Comparison of ENCODE assay signal across 11 mouse cellular contexts in the genomic region with DNA sequence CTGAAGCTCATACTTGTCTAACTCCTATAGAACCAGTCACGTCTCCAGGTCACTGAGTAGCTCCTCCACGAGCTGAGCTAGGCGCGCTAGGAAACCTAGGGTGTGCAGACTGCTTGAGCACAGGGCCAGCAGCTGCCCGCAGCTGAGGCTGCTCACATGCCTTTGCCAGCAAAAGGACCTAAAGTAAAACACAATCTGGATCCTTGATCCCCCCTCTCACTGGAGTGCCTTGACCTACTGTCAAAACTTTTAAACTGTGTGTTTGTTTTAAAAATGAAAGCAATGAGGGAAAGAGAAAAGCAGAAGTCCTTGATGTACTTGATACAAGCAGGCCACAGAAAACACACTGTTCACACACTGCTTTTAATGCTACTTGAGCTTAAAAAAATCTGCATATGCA. TPM values are rescaled to one million over a fixed set of nuclear protein-coding genes. Genes with fewer than 3 reads are reported as not detected.
DNase-seq lines count a peak whose midpoint lies in the region; ATAC-seq and TF ChIP-seq lines count a peak whose summit lies in the region.
"Had no signal": no experiment of that assay in that cellular context is flagged by ENCODE, and none has a peak within 500 bp of the region (broad histone marks: within the 10 kb centered on the region; RNA-seq: fewer than 3 reads in every experiment).

No protein-coding gene starts in this region.

- no peak for TF ChIP-seq EP300 in liver, postnatal 0 days (IDR thresholded peaks at IDR 0.05; ENCODE audit: low read depth)

- no peaks in the 10 kb centered on the region for H3K36me3 ChIP-seq in liver, postnatal 0 days (replicated peaks; ENCODE audit: insufficient read depth, low read length)
- H3K36me3 ChIP-seq in liver, embryonic 11.5 days (ENCODE audit: control insufficient read depth, insufficient read depth, low read length), result no peaks in the 10 kb centered on the region

- no peaks in the 10 kb centered on the region for H3K27me3 ChIP-seq in liver, postnatal 0 days (ENCODE audit: insufficient read depth, low read length)
- no peaks in the 10 kb centered on the region for H3K27me3 ChIP-seq in liver, embryonic 11.5 days (replicated peaks; ENCODE audit: control insufficient read depth, insufficient read depth, low read length)
- H3K27me3 ChIP-seq: Patski had no signal

- H3K4me2 ChIP-seq in liver, postnatal 0 days (ENCODE audit: low read depth, low read length), result no peak overlapping the region
- no peak overlapping the region for H3K4me2 ChIP-seq in liver, embryonic 11.5 days
- H3K4me2 ChIP-seq: midbrain, embryonic 11.5 days had no signal

- H3K9me3 ChIP-seq in liver, postnatal 0 days (ENCODE audit: low read length), result no peaks in the 10 kb centered on the region
- H3K9me3 ChIP-seq in liver, embryonic 11.5 days (ENCODE audit: control insufficient read depth, low read length), result no peaks in the 10 kb centered on the region

- 64% methylated on average over 5 of the region's 5 CpGs for WGBS in liver, postnatal 0 days (ENCODE audit: insufficient replicate concordance)
- 91% methylated on average over 5 of the region's 5 CpGs for WGBS in liver, embryonic 11.5 days

- no peak overlapping the region for H3K4me3 ChIP-seq in liver, postnatal 0 days (ENCODE audit: low read depth, low read length)
- H3K4me3 ChIP-seq in liver, embryonic 11.5 days (ENCODE audit: low read depth, low read length), result no peak overlapping the region

- peak overlapping the region; percentile 1; the same call in 1 of the 2 replicates for H3K27ac ChIP-seq in liver, postnatal 0 days (ENCODE audit: low read depth)
- no peak overlapping the region for H3K27ac ChIP-seq in liver, embryonic 11.5 days (ENCODE audit: low read depth, low read length)

- DNase-seq in adrenal gland, adult 2 months, result peak; percentile 52
- DNase-seq in adrenal gland, postnatal 25 days, result no peak
- DNase-seq in liver, postnatal 0 days, result no peak
- no peak for DNase-seq in liver, embryonic 11.5 days (ENCODE audit: low spot score)
- no peak for DNase-seq in urinary bladder, postnatal 25 days (ENCODE audit: low spot score)
- no peak for DNase-seq in T-cell, adult 2 months (ENCODE audit: low spot score)
- DNase-seq: cerebellum, adult 11 months had no signal

- no peak for ATAC-seq in liver, postnatal 0 days
- ATAC-seq in liver, embryonic 11.5 days (replicated peaks; ENCODE audit: low FRiP score), result no peak
- ATAC-seq in granulocyte monocyte progenitor cell, adult 5-6 weeks (replicated peaks; ENCODE audit: poor library complexity, severe bottlenecking), result peak; percentile 73
- peak; percentile 74 for ATAC-seq in megakaryocyte, adult 5-6 weeks (ENCODE audit: poor library complexity, severe bottlenecking)
- ATAC-seq: Patski had no signal

- TF ChIP-seq CTCF in liver, postnatal 0 days (IDR thresholded peaks at IDR 0.05; ENCODE audit: low read depth), result no peak

- H3K9ac ChIP-seq in liver, postnatal 0 days (replicated peaks), result no peak overlapping the region; the same call in 1 of the 2 replicates
- no peak overlapping the region for H3K9ac ChIP-seq in liver, embryonic 11.5 days (ENCODE audit: low read depth, low read length)

- H3K4me1 ChIP-seq in liver, postnatal 0 days (ENCODE audit: insufficient read depth), result peaks cover 25% of the 10 kb centered on the region
- peaks cover 16% of the 10 kb centered on the region for H3K4me1 ChIP-seq in liver, embryonic 11.5 days (replicated peaks; ENCODE audit: control insufficient read depth, insufficient read depth, low read length)

RNA-seq across cellular contexts. Expression of a gene that starts 31.1 kb away (rescaled TPM):
- 100 to 1,000 TPM in 1 of 2 experiments, 10 to 100 TPM in 1; 77.9 to 108 TPM for total RNA-seq in adrenal gland, adult 2 months (2021)
- polyA plus RNA-seq in adrenal gland, adult 2 months (2012; rRNA removed), result 213 and 217 TPM in 2 replicates
- total RNA-seq in adrenal gland, postnatal 25 days (2021), result 81.8 and 83.5 TPM in 2 replicates
- 32.9 and 33.5 TPM in 2 replicates for polyA plus RNA-seq in liver, postnatal 0 days (2015; fragmentation: Nextera tagmentation; extraction: Ambion mirVana)
- polyA plus RNA-seq in liver, embryonic 11.5 days (2014; fragmentation: Nextera tagmentation; extraction: Ambion mirVana), result 40.6 and 46.8 TPM in 2 replicates
- total RNA-seq in granulocyte monocyte progenitor cell, adult 5-6 weeks (2014; fragmentation: Nextera tagmentation), result 46.3 TPM in 2 replicates
- 101 and 122 TPM in 2 replicates for total RNA-seq in granulocyte monocyte progenitor cell, adult 5-6 weeks (2017)
- total RNA-seq in megakaryocyte, adult 5-6 weeks (2015), result 81.0 and 110 TPM in 2 replicates
- 100 and 110 TPM in 2 replicates for total RNA-seq in megakaryocyte, adult 5-6 weeks (2017)

Comparison
In these comparisons a context has a peak if more than half of its experiments do, and no peak if none do; other contexts are left out.
1. ATAC-seq: peak in granulocyte monocyte progenitor cell, adult 5-6 weeks (single experiment) and megakaryocyte, adult 5-6 weeks (single experiment); none in liver, postnatal 0 days (single experiment) and liver, embryonic 11.5 days (single experiment).